Mouse (Mus musculus): ENCODE measurements around the gene Card14. TPM values are rescaled to one million over a fixed set of nuclear protein-coding genes. Genes with fewer than 3 reads are reported as not detected.

Gene Card14
- polyA plus RNA-seq (2012; rRNA removed) = 0.44 and 0.76 TPM in 2 replicates

GRCm38 (mm10) chr11:119307658-119307867, at the start of gene Card14:
Card14 (plus strand) TSS chr11:119307768.
- peaks cover 6% of the 10 kb centered on the region for H3K4me1 ChIP-seq (ENCODE audit: control insufficient read depth, insufficient read depth, low read length)
- peak within 1 kb of the TSS; percentile 15; the same call in 1 of the 2 replicates for H3K27ac ChIP-seq (ENCODE audit: control insufficient read depth, insufficient read depth, low read depth, low read length)
- TF ChIP-seq POLR2A (IDR thresholded peaks at IDR 0.05; ENCODE audit: control insufficient read depth, low read depth, low read length) = no peak
- no peak for TF ChIP-seq CTCF (IDR thresholded peaks at IDR 0.05; ENCODE audit: control insufficient read depth, insufficient read depth, insufficient replicate concordance, low read depth, low read length)
- no peaks in the 10 kb centered on the region for H3K36me3 ChIP-seq (ENCODE audit: control insufficient read depth, insufficient read depth, low read length)
- H3K4me3 ChIP-seq (ENCODE audit: control insufficient read depth, low read depth, low read length) = no peak within 1 kb of the TSS
- no peaks in the 10 kb centered on the region for H3K27me3 ChIP-seq (ENCODE audit: control insufficient read depth, insufficient read depth, low read length)

DNA sequence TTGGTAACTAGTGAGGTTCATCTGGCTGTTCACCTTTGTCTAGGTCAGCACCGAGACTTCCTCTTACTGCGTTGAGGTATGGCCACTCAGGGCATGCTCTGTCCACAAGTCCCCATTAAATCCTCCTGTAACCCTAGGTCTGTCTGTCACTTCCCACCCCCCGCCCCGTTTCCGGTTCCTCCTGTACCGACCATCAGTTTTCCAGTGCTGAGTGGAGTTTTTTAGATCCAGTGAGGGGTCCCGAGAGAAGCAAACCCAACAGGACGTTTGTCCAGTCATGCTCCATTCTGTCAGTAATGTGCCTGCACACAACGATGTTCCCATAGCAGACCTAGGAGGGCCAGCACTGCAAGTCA, 49.4 kb upstream of the Card14 start:
- H3K27ac ChIP-seq (ENCODE audit: control insufficient read depth, insufficient read depth, low read depth, low read length) = peak overlapping the region; percentile 88
- TF ChIP-seq POLR2A (IDR thresholded peaks at IDR 0.05; ENCODE audit: control insufficient read depth, low read depth, low read length) (no peak), CTCF (IDR thresholded peaks at IDR 0.05; ENCODE audit: control insufficient read depth, insufficient read depth, insufficient replicate concordance, low read depth, low read length) (no peak)
- no peaks in the 10 kb centered on the region for H3K27me3 ChIP-seq (ENCODE audit: control insufficient read depth, insufficient read depth, low read length)
- peaks cover 18% of the 10 kb centered on the region for H3K4me1 ChIP-seq (ENCODE audit: control insufficient read depth, insufficient read depth, low read length)
- H3K4me3 ChIP-seq (ENCODE audit: control insufficient read depth, low read depth, low read length) = peak overlapping the region; percentile 92
- H3K36me3 ChIP-seq (ENCODE audit: control insufficient read depth, insufficient read depth, low read length) = peaks cover 1% of the 10 kb centered on the region; the same call in 1 of the 2 replicates

DNA sequence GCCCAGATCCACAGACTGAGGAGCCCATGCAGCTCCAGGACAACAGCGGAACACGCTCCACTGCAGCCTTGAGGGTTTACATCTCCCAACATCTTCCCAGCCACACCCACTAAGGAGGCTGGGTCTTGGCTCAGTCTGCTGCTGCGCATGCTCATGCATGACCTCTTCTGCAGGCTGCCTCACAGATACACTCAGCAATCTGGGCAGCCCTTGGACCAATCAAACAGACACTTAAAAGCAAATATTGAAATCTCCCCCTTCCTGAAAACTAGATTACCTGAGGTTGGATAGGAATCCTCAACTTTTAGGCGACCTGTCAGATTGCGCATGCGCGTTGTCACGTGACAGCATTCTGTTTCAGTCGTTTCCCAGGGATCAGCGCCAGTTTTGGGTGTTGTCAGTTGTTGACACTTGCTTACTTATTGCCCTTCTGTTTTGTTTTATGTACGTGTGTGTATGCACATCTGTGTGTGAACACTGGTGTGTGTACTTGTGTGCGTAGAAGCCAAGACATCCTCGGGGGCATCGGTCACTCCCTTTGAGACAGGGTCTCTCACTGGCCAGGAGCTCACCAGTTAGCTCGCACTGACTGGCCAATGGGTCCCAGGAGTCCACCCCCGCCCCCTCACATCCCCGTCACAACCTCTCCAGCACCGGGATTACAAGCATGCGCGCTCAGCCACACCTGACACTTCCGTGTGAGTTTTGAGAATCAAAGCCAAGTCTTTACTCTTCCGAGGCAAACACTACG, 48.8 kb upstream of the Card14 start:
- H3K36me3 ChIP-seq (ENCODE audit: control insufficient read depth, insufficient read depth, low read length) = peaks cover 1% of the 10 kb centered on the region; the same call in 1 of the 2 replicates
- H3K27me3 ChIP-seq (ENCODE audit: control insufficient read depth, insufficient read depth, low read length) = no peaks in the 10 kb centered on the region
- H3K4me3 ChIP-seq (ENCODE audit: control insufficient read depth, low read depth, low read length) = peak overlapping the region; percentile 92
- H3K4me1 ChIP-seq (ENCODE audit: control insufficient read depth, insufficient read depth, low read length) = peaks cover 16% of the 10 kb centered on the region
- H3K27ac ChIP-seq (ENCODE audit: control insufficient read depth, insufficient read depth, low read depth, low read length) = peak overlapping the region; percentile 88
- TF ChIP-seq POLR2A (IDR thresholded peaks at IDR 0.05; ENCODE audit: control insufficient read depth, low read depth, low read length) = peak; percentile 61; the same call in 1 of the 2 replicates
- no peak for TF ChIP-seq CTCF (IDR thresholded peaks at IDR 0.05; ENCODE audit: control insufficient read depth, insufficient read depth, insufficient replicate concordance, low read depth, low read length)

GRCm38 (mm10) chr11:119259977-119260376, 47.6 kb upstream of the Card14 start:
- peaks cover 16% of the 10 kb centered on the region for H3K4me1 ChIP-seq (ENCODE audit: control insufficient read depth, insufficient read depth, low read length)
- no peaks in the 10 kb centered on the region for H3K27me3 ChIP-seq (ENCODE audit: control insufficient read depth, insufficient read depth, low read length)
- H3K27ac ChIP-seq (ENCODE audit: control insufficient read depth, insufficient read depth, low read depth, low read length) = no peak overlapping the region
- TF ChIP-seq POLR2A (IDR thresholded peaks at IDR 0.05; ENCODE audit: control insufficient read depth, low read depth, low read length) = no peak
- TF ChIP-seq CTCF (IDR thresholded peaks at IDR 0.05; ENCODE audit: control insufficient read depth, insufficient read depth, insufficient replicate concordance, low read depth, low read length) = no peak
- no peak overlapping the region for H3K4me3 ChIP-seq (ENCODE audit: control insufficient read depth, low read depth, low read length)
- H3K36me3 ChIP-seq (ENCODE audit: control insufficient read depth, insufficient read depth, low read length) = no peaks in the 10 kb centered on the region

DNA sequence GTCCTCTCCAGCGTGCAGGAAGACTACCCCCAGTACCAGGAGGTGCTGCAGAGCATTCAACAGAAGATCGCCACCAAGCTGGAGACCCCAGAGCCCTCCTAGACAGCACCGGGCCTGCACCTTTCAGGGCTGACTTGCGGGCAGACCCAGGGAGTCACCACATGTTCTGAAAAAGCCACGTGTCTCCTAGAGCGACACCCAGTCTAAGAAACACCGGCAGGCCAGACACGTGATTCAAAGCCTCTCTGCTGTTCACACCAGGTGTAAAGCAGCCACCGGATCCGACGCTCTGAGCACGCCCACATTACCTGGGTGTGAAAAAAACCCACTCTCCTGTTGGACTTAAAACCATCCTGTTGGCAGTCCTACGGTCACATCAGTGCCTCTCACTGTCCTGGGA, 43.2 kb upstream of the Card14 start:
- TF ChIP-seq POLR2A (IDR thresholded peaks at IDR 0.05; ENCODE audit: control insufficient read depth, low read depth, low read length) = no peak
- TF ChIP-seq CTCF (IDR thresholded peaks at IDR 0.05; ENCODE audit: control insufficient read depth, insufficient read depth, insufficient replicate concordance, low read depth, low read length) = no peak
- Histone ChIP-seq H3K36me3 (ENCODE audit: control insufficient read depth, insufficient read depth, low read length) (no peaks in the 10 kb centered on the region), H3K27ac (ENCODE audit: control insufficient read depth, insufficient read depth, low read depth, low read length) (no peak overlapping the region), H3K27me3 (ENCODE audit: control insufficient read depth, insufficient read depth, low read length) (no peaks in the 10 kb centered on the region), H3K4me3 (ENCODE audit: control insufficient read depth, low read depth, low read length) (no peak overlapping the region), H3K4me1 (ENCODE audit: control insufficient read depth, insufficient read depth, low read length) (peaks cover 19% of the 10 kb centered on the region)

DNA sequence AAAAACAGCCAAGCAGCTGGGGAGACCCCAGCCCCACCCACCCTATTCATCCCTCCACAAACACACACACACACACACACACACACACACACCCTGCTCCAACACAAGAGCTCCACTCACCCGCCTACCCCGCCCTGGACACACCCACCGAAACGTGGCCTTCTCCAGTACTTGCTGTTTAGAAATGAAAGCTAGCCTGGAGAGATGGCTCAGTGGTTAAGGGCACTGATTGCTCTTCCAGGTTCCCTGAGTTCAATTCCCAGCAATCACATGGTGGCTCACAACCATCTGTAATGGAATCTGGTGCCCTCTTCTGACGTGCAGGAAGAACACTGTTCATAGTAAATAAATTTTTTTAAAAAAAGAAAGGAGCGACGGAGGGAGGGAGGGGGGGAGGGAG, 41.8 kb upstream of the Card14 start:
- TF ChIP-seq CTCF (IDR thresholded peaks at IDR 0.05; ENCODE audit: control insufficient read depth, insufficient read depth, insufficient replicate concordance, low read depth, low read length) (no peak), POLR2A (IDR thresholded peaks at IDR 0.05; ENCODE audit: control insufficient read depth, low read depth, low read length) (no peak)
- no peaks in the 10 kb centered on the region for H3K27me3 ChIP-seq (ENCODE audit: control insufficient read depth, insufficient read depth, low read length)
- no peaks in the 10 kb centered on the region for H3K36me3 ChIP-seq (ENCODE audit: control insufficient read depth, insufficient read depth, low read length)
- H3K27ac ChIP-seq (ENCODE audit: control insufficient read depth, insufficient read depth, low read depth, low read length) = no peak overlapping the region
- peaks cover 17% of the 10 kb centered on the region for H3K4me1 ChIP-seq (ENCODE audit: control insufficient read depth, insufficient read depth, low read length)
- H3K4me3 ChIP-seq (ENCODE audit: control insufficient read depth, low read depth, low read length) = no peak overlapping the region

DNA sequence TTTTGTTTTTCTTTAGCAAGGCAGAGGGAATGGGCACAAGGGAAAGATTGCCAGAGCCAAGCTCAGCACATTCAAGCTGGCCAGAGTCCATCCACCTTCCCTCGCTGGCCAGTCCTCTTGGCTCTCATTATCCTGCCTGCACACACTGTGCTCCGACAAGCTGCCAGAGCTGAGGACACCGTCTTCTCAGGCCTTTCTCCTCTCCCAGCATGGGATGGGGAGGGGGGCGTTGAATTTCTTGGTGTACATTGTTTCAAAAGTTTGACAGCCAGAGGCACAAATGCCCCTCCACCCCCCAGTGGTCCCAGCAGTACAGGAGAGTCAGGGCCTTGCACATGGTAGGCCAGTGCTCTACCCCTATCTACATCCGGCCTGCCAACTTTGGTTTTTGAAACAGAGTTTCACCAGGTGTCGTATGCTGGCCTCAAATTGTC, 40.3 kb upstream of the Card14 start:
- H3K4me3 ChIP-seq (ENCODE audit: control insufficient read depth, low read depth, low read length) = peak overlapping the region; percentile 86
- H3K27ac ChIP-seq (ENCODE audit: control insufficient read depth, insufficient read depth, low read depth, low read length) = peak overlapping the region; percentile 67
- H3K36me3 ChIP-seq (ENCODE audit: control insufficient read depth, insufficient read depth, low read length) = no peaks in the 10 kb centered on the region
- TF ChIP-seq CTCF (IDR thresholded peaks at IDR 0.05; ENCODE audit: control insufficient read depth, insufficient read depth, insufficient replicate concordance, low read depth, low read length) (no peak), POLR2A (IDR thresholded peaks at IDR 0.05; ENCODE audit: control insufficient read depth, low read depth, low read length) (0 out of 2 replicates have a peak, but pooled peaks have one; percentile 27)
- H3K4me1 ChIP-seq (ENCODE audit: control insufficient read depth, insufficient read depth, low read length) = peaks cover 17% of the 10 kb centered on the region
- H3K27me3 ChIP-seq (ENCODE audit: control insufficient read depth, insufficient read depth, low read length) = no peaks in the 10 kb centered on the region

Data from testis, adult 2 months (tissue).